Mouse (Mus musculus): ENCODE data around the gene Fat2. TPM values are rescaled to one million over a fixed set of nuclear protein-coding genes. Genes with fewer than 3 reads are reported as not detected.

The Fat2 gene
- polyA plus RNA-seq, 1 experiment from 2014 or later = not detected

- Histone ChIP-seq H3K36me3 (ENCODE audit: control insufficient read depth, insufficient read depth) (no peaks in the 10 kb centered on the region), H3K4me2 (replicated peaks; ENCODE audit: low read depth) (no peak overlapping the region), H3K27me3 (replicated peaks; ENCODE audit: control insufficient read depth, insufficient read depth, low read length) (no peaks in the 10 kb centered on the region), H3K4me1 (replicated peaks; ENCODE audit: control insufficient read depth, insufficient read depth, low read length) (no peaks in the 10 kb centered on the region), H3K4me3 (ENCODE audit: low read depth, low read length) (no peak overlapping the region), H3K9ac (ENCODE audit: low read depth, low read length) (no peak overlapping the region), H3K27ac (ENCODE audit: low read depth, low read length) (no peak overlapping the region), H3K9me3 (ENCODE audit: control insufficient read depth) (no peaks in the 10 kb centered on the region)
- ATAC-seq = no peak
- 67% methylated on average over 4 of the region's 4 CpGs for WGBS
- no peak for TF ChIP-seq CTCF (IDR thresholded peaks at IDR 0.05; ENCODE audit: low read depth)
Observed at GRCm38 (mm10) chr11:55302350-55302749, 34.0 kb downstream of the Fat2 start.

- ATAC-seq = no peak
- Histone ChIP-seq H3K27me3 (replicated peaks; ENCODE audit: control insufficient read depth, insufficient read depth, low read length) (no peaks in the 10 kb centered on the region), H3K27ac (ENCODE audit: low read depth, low read length) (no peak overlapping the region), H3K9me3 (ENCODE audit: control insufficient read depth) (no peaks in the 10 kb centered on the region), H3K4me3 (ENCODE audit: low read depth, low read length) (no peak overlapping the region), H3K36me3 (ENCODE audit: control insufficient read depth, insufficient read depth) (no peaks in the 10 kb centered on the region), H3K9ac (ENCODE audit: low read depth, low read length) (no peak overlapping the region), H3K4me1 (replicated peaks; ENCODE audit: control insufficient read depth, insufficient read depth, low read length) (no peaks in the 10 kb centered on the region), H3K4me2 (replicated peaks; ENCODE audit: low read depth) (no peak overlapping the region)
- 91% methylated on average over 5 of the region's 5 CpGs for WGBS
- TF ChIP-seq CTCF (IDR thresholded peaks at IDR 0.05; ENCODE audit: low read depth) = no peak
Observed at GRCm38 (mm10) chr11:55293179-55293578, 43.2 kb downstream of the Fat2 start.

DNA sequence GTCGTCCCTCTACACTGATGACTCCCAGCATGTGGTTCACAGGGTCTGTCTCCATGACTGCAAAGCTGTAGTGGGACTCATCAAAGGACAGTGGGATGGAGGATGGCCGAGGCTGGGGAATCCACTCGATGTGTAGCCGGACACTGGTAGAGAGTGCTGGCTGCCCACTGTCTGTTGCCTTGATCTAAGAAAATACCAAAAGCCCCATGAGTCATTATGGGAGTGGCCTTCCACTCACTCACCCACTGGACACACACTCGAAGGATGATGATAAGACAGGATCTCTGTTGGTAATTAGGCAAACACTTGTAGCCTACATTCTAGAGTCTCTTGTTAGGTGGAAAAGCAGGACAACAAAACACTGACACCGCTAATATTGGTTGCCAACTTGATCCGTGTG, 44.5 kb downstream of the Fat2 start:
- 87% methylated on average over 7 of the region's 7 CpGs for WGBS
- H3K4me2 ChIP-seq (replicated peaks; ENCODE audit: low read depth) = no peak overlapping the region
- H3K27ac ChIP-seq (ENCODE audit: low read depth, low read length) = no peak overlapping the region
- no peak overlapping the region for H3K4me3 ChIP-seq (ENCODE audit: low read depth, low read length)
- no peak overlapping the region for H3K9ac ChIP-seq (ENCODE audit: low read depth, low read length)
- no peaks in the 10 kb centered on the region for H3K4me1 ChIP-seq (replicated peaks; ENCODE audit: control insufficient read depth, insufficient read depth, low read length)
- no peaks in the 10 kb centered on the region for H3K36me3 ChIP-seq (ENCODE audit: control insufficient read depth, insufficient read depth)
- TF ChIP-seq CTCF (IDR thresholded peaks at IDR 0.05; ENCODE audit: low read depth) = no peak
- ATAC-seq = no peak
- no peaks in the 10 kb centered on the region for H3K9me3 ChIP-seq (ENCODE audit: control insufficient read depth)
- H3K27me3 ChIP-seq (replicated peaks; ENCODE audit: control insufficient read depth, insufficient read depth, low read length) = no peaks in the 10 kb centered on the region

DNA sequence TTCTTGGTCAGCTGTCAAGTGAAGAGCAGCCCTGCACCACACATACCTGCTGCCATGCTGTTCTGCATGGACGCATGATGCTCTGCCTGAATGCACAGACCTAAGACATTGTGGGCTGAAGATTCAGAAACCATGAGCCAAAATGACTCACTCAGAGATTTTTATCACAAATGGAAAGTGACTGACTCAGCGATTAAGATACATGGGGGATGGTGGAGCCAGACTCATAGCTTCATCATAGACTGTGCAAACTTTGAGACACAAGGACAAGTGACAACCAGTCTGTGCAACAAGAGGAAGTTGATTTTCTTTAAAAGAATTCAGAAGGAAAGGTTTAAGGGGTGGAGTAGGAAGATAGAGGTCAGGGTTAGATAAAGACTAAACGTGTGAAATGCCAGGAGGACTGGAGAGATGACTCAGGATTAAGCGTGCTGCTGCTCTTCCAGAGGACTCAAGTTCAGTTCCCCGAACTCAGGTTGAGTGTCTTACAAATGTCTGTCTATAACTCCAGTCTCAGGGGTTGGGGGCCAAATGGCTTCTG, 46.4 kb downstream of the Fat2 start:
- TF ChIP-seq CTCF (IDR thresholded peaks at IDR 0.05; ENCODE audit: low read depth) = no peak
- Histone ChIP-seq H3K4me3 (ENCODE audit: low read depth, low read length) (no peak overlapping the region), H3K9me3 (ENCODE audit: control insufficient read depth) (no peaks in the 10 kb centered on the region), H3K27me3 (replicated peaks; ENCODE audit: control insufficient read depth, insufficient read depth, low read length) (no peaks in the 10 kb centered on the region), H3K9ac (ENCODE audit: low read depth, low read length) (no peak overlapping the region), H3K4me2 (replicated peaks; ENCODE audit: low read depth) (no peak overlapping the region), H3K4me1 (replicated peaks; ENCODE audit: control insufficient read depth, insufficient read depth, low read length) (no peaks in the 10 kb centered on the region), H3K27ac (ENCODE audit: low read depth, low read length) (no peak overlapping the region), H3K36me3 (ENCODE audit: control insufficient read depth, insufficient read depth) (no peaks in the 10 kb centered on the region)
- 70% methylated on average over 5 of the region's 5 CpGs for WGBS
- no peak for ATAC-seq

DNA sequence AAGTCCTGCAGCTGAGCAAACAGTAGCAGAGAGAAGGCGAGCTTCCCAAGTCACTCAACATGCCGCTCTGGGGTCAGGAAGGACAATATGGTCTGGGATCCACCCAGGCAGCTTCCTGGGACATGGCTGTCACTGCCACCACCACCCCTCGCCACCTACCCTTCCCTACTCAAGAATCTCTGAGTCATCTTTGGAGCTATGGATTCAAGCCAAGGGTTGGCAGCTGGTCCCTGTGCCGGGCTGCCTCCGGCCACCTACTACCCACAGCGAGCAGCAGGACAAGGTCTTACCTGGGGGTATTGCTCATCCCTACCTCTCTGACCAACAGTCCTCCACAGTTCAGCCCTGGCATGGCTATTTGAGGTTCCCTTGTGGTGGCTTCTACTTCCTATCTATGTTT, 61.6 kb downstream of the Fat2 start:
- ATAC-seq = no peak
- Histone ChIP-seq H3K4me2 (replicated peaks; ENCODE audit: low read depth) (no peak overlapping the region), H3K4me3 (ENCODE audit: low read depth, low read length) (no peak overlapping the region), H3K27me3 (replicated peaks; ENCODE audit: control insufficient read depth, insufficient read depth, low read length) (no peaks in the 10 kb centered on the region), H3K9me3 (ENCODE audit: control insufficient read depth) (no peaks in the 10 kb centered on the region), H3K4me1 (replicated peaks; ENCODE audit: control insufficient read depth, insufficient read depth, low read length) (no peaks in the 10 kb centered on the region), H3K9ac (ENCODE audit: low read depth, low read length) (no peak overlapping the region), H3K27ac (ENCODE audit: low read depth, low read length) (no peak overlapping the region), H3K36me3 (ENCODE audit: control insufficient read depth, insufficient read depth) (no peaks in the 10 kb centered on the region)
- 68% methylated on average over 6 of the region's 6 CpGs for WGBS
- no peak for TF ChIP-seq CTCF (IDR thresholded peaks at IDR 0.05; ENCODE audit: low read depth)

DNA sequence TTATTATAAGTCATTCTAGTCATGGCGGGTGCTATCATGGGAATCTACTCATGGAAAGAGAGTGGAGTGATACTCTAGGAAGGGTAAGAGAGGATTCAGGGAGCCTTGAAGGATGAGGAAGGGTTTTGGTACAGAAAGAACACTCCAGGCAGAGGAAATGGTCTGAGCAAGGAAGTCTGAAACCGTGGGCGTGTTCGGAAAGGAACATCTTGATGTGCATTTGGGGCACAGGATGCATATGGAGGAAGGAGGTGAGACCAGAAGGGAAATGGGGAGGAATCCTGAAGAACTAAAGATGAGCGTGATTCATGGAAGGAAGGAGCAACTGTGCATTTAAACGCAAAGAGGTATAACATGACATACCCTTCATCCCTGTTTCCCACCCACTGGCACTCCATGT, 67.8 kb downstream of the Fat2 start:
- Histone ChIP-seq H3K9ac (ENCODE audit: low read depth, low read length) (no peak overlapping the region), H3K4me2 (replicated peaks; ENCODE audit: low read depth) (no peak overlapping the region), H3K27me3 (replicated peaks; ENCODE audit: control insufficient read depth, insufficient read depth, low read length) (no peaks in the 10 kb centered on the region), H3K4me3 (ENCODE audit: low read depth, low read length) (no peak overlapping the region), H3K27ac (ENCODE audit: low read depth, low read length) (no peak overlapping the region), H3K4me1 (replicated peaks; ENCODE audit: control insufficient read depth, insufficient read depth, low read length) (no peaks in the 10 kb centered on the region), H3K36me3 (ENCODE audit: control insufficient read depth, insufficient read depth) (no peaks in the 10 kb centered on the region), H3K9me3 (ENCODE audit: control insufficient read depth) (no peaks in the 10 kb centered on the region)
- no peak for ATAC-seq
- TF ChIP-seq CTCF (IDR thresholded peaks at IDR 0.05; ENCODE audit: low read depth) = no peak
- WGBS = 90% methylated on average over 6 of the region's 6 CpGs

GRCm38 (mm10) chr11:55265647-55266046, 70.7 kb downstream of the Fat2 start:
- no peak overlapping the region for H3K4me3 ChIP-seq (ENCODE audit: low read depth, low read length)
- WGBS = 66% methylated on average over 2 of the region's 2 CpGs
- no peaks in the 10 kb centered on the region for H3K4me1 ChIP-seq (replicated peaks; ENCODE audit: control insufficient read depth, insufficient read depth, low read length)
- H3K4me2 ChIP-seq (replicated peaks; ENCODE audit: low read depth) = no peak overlapping the region
- H3K27ac ChIP-seq (ENCODE audit: low read depth, low read length) = no peak overlapping the region
- no peaks in the 10 kb centered on the region for H3K9me3 ChIP-seq (ENCODE audit: control insufficient read depth)
- TF ChIP-seq CTCF (IDR thresholded peaks at IDR 0.05; ENCODE audit: low read depth) = no peak
- H3K36me3 ChIP-seq (ENCODE audit: control insufficient read depth, insufficient read depth) = no peaks in the 10 kb centered on the region
- H3K27me3 ChIP-seq (replicated peaks; ENCODE audit: control insufficient read depth, insufficient read depth, low read length) = no peaks in the 10 kb centered on the region
- no peak for ATAC-seq
- H3K9ac ChIP-seq (ENCODE audit: low read depth, low read length) = no peak overlapping the region
